Mouse (Mus musculus) fibroblast of lung, adult 2 months (primary cell): Measurements from ENCODE around the gene Gm21830.
"Not testable (repeated sequence)": the region's sequence is repeated elsewhere in the genome, so short reads cannot be mapped to it uniquely, and the experiment has no call there.

Experiments used
- DNase-seq: peaks from one replicate; pipeline ENCODE4 v3.0.0-alpha.2; 2011; ENCODE audit warnings: low read depth

The Gm21830 gene

GRCm38 (mm10) chr2:67413425-67413824 lies at the start of gene Gm21830:
Gm21830 (plus strand) TSS chr2:67413725.
- not testable (repeated sequence) for DNase-seq

GRCm38 (mm10) chr2:67364506-67364905 lies 49.0 kb upstream of the Gm21830 start:
- no peak for DNase-seq

GRCm38 (mm10) chr2:67378504-67378903 lies 35.0 kb upstream of the Gm21830 start:
- no peak for DNase-seq

GRCm38 (mm10) chr2:67420853-67421252 lies 7.3 kb downstream of the Gm21830 start:
- no peak for DNase-seq

- DNase-seq, result no peak
Measured at GRCm38 (mm10) chr2:67422799-67423198, 9.3 kb downstream of the Gm21830 start.

- DNase-seq, result no peak
Measured at GRCm38 (mm10) chr2:67433081-67433480, 19.6 kb downstream of the Gm21830 start, which contains the start of gene Gm26727. Gm26727 (minus strand) TSS chr2:67433181.

- no peak for DNase-seq
Measured at GRCm38 (mm10) chr2:67438309-67438708, 24.8 kb downstream of the Gm21830 start.

- DNase-seq, result no peak
Measured at GRCm38 (mm10) chr2:67445780-67446179, 32.3 kb downstream of the Gm21830 start, which contains the start of gene Xirp2. Xirp2 (plus strand) TSS chr2:67446002.

- DNase-seq, result no peak
Measured at GRCm38 (mm10) chr2:67446772-67447171, 33.2 kb downstream of the Gm21830 start.

GRCm38 (mm10) chr2:67447206-67447605 lies 33.7 kb downstream of the Gm21830 start:
- no peak for DNase-seq

GRCm38 (mm10) chr2:67460857-67461256 lies 47.3 kb downstream of the Gm21830 start:
- DNase-seq, result no peak

GRCm38 (mm10) chr2:67467036-67467435 lies 53.5 kb downstream of the Gm21830 start:
- no peak for DNase-seq

- not testable (repeated sequence) for DNase-seq
Measured at GRCm38 (mm10) chr2:67470030-67470429, 56.5 kb downstream of the Gm21830 start.

- DNase-seq, result peak; percentile 2
Measured at GRCm38 (mm10) chr2:67477753-67478152, 64.2 kb downstream of the Gm21830 start.

GRCm38 (mm10) chr2:67481051-67481450 lies 67.5 kb downstream of the Gm21830 start:
- no peak for DNase-seq
